Mouse (Mus musculus) inflammation-experienced regulatory T-cells, adult 16 weeks (primary cell): ENCODE results near the gene Trp73. TPM values are rescaled to one million over a fixed set of nuclear protein-coding genes. Genes with fewer than 3 reads are reported as not detected.

Source experiments
- polyA plus RNA-seq: library from polyadenylated mRNA; unstranded; fragments of 100-300 nt; shearing (Covaris generic); gene quantifications from one replicate; pipeline ENCODE4 v1.2.1, GENCODE M21; 2017

The Trp73 gene
- 0.09 TPM for polyA plus RNA-seq

DNA sequence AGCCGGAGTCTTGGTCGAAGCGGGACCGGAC, at the start of gene Trp73:
TSS of gene Trp73 (minus strand) at position 27 of the 31 bp plus-strand sequence.

DNA sequence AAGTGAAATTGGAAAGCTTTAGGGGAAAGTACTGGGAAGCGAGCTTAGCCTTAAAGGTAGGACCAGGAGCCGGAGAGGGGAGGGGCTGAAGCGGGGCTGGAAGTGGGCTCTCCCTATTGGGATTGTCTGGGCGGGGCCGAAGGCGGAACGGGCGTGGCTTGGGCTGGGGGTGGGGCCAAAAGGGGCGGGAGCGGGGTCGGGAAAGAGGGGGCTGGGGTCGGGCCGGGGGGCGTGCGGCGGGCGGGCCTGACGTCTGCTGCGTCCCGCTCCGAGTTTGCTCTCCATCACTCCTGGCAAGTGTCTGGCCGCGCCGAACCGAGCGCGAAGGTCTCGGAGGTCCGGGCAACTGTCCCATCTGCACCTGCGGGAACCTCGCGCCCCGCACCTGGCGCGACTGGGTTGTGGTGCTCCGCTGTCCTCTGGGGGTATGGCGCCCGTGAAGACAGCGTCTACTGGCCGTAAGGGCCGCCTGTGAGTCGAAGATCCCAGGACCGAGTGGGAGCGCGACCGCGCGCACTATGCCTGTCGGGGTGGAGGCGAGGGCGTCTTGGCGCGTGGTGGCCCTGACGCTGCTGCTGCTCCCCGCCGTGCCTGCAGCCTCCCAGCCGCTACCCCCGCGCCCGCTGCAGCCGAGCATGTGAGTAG, 30.6 kb upstream of the Trp73 start, which contains the start of gene Megf6:
TSS of gene Megf6 (plus strand) at position 225 of the 645 bp plus-strand sequence.

DNA sequence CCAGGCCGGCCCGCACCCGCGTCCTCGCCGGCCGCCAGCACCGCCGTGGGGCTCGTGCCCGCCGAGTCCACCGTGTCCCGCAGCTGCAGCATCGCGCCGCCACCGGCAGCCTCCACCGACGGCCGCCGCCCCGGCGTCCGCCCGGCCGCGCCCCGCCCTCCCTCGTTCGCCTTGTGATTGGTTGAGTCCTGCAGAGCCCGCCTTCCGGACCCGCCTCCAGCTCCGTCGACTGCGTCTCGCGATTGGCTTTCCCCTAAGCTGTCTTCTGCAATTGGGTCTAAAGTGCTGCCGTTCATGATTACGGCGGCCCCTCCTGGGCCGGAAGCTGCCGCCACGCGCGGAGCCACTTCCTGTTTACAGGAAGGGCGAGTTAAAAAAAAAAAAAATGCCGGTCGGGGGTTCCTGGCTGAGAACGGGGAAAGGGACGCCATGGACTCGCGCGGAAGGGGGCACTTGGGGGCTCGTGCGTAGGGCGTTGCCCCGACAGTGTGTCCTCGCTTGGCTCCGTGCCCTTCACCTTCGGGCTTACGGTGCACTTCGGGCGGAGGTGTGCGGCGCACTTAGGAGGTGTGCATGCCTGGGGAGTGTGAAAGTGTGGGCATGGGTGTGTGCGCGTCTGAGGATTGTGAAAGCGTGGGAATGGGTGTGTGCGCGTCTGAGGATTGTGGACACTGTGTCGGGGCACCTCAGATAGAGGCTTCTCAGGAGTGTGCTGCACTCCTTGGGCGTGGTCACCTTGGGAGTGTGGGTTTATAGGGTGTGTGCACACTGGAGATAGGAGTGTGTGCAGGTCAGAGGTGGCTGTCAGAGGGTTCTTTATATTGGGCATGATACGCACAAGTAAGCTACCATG, 20.8 kb upstream of the Trp73 start, which contains the start of gene Tprgl:
TSS of gene Tprgl (minus strand) at position 129 of the 853 bp plus-strand sequence.

GRCm38 (mm10) chr4:154142211-154143040, 2.4 kb upstream of the Trp73 start, which contains the start of gene Wrap73:
Gene Wrap73 (plus strand): TSS chr4:154142372.

DNA sequence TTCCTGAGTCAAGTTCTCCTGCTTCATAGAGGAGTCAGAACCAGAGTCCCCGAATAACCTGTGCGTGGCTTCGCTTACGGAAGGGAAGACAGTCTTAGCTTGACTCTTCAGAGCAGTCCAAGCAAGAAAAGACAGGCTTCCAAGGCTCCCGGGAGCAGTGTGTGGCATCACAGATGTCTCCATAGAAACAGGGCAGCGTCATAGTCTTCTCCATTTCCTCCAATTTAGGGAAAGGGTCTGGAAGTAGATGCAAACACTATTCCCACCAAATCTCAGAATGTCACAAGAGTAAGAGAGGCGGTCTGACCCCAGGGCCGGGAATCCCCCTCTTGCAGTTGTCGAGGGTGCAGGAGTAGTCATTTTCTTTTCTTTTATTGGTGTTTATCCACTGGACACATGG, 97.4 kb downstream of the Trp73 start, which contains the start of gene Ccdc27:
TSS of gene Ccdc27 (minus strand) at position 101 of the 400 bp plus-strand sequence.

DNA sequence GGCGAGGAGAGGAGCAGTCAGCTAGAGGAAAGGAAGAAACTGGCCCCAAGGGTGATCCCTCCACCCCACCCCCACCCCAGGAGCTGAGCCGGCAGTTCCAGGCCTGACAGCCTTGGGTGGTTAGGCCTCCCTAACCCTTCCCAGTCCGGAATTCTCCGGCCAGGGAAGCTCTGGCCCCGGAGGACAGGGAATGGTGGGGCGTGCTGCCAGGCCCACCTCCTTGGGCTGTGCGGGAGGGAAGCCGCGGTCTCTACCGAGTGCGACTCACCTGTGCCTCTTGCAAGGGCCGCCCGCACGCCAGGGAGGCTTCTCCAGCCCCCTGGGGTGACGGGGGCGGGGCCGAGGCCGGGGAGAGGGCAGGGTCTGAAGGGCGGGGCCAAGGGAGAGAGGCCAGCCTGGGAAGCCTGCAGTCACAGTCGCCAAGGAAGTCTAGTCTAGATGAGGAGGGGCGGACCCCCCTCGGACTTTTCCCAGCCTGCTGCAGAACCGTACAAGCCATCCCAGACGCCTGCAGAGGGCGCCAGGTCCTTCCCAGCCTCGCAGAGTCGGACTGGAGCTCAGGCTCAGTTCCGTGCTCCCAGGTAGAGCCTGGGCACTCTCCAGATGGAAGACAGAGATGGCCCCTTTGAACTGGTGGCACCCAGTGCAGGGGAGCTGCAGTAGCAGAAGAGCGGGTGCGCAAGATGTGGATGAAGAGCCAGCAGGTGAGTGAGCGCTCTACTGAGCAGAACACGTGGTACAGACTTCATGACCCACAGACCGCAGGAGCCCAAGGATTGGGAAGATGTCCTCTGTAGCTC, 114.2 kb downstream of the Trp73 start, which contains the start of gene Smim1:
TSS of gene Smim1 (minus strand) at position 590 of the 800 bp plus-strand sequence.

GRCm38 (mm10) chr4:154011646-154012089, 128.3 kb downstream of the Trp73 start, which contains the start of gene Lrrc47:
Gene Lrrc47 (plus strand): TSS chr4:154011731.

Other genes starting within 250 kb of the Trp73 start
- gene A430005L14Rik, start 183.0 kb downstream of the Trp73 start, polyA plus RNA-seq = 79.1 TPM
- gene Dffb, start 165.1 kb downstream of the Trp73 start, polyA plus RNA-seq = 26.1 TPM
- 10.4 TPM for gene Cep104, start 165.0 kb downstream of the Trp73 start, polyA plus RNA-seq
- 2.2 TPM for gene Lrrc47, start 128.5 kb downstream of the Trp73 start, polyA plus RNA-seq
- 0.48 TPM for gene Smim1, start 114.0 kb downstream of the Trp73 start, polyA plus RNA-seq
- not detected for gene Ccdc27, start 97.5 kb downstream of the Trp73 start, polyA plus RNA-seq
- gene Wrap73, start 2.2 kb upstream of the Trp73 start, polyA plus RNA-seq = 40.2 TPM
- gene Tprgl, start 20.5 kb upstream of the Trp73 start, polyA plus RNA-seq = 30.2 TPM
- 0.10 TPM for gene Megf6, start 30.5 kb upstream of the Trp73 start, polyA plus RNA-seq
- 0.23 TPM for gene Arhgef16, start 161.5 kb upstream of the Trp73 start, polyA plus RNA-seq
- gene B230104I21Rik, start 195.9 kb upstream of the Trp73 start, polyA plus RNA-seq = not detected